Mouse (Mus musculus): ENCODE data around the gene Prnd. TPM values are rescaled to one million over a fixed set of nuclear protein-coding genes. Genes with fewer than 3 reads are reported as not detected.

Gene Prnd
- polyA plus RNA-seq, 1 experiment = not detected

GRCm38 (mm10) chr2:131909683-131910572 is 40.7 kb upstream of the Prnd start, which contains the start of the genes Prnp and Prn:
Gene Prnp, plus strand, starts transcription at chr2:131909928.
Gene Prn, plus strand, starts transcription at chr2:131909957.
- Histone ChIP-seq H3K27ac (ENCODE audit: insufficient read depth, low read depth, low read length) (peak within 1 kb of the TSS; percentile 17; the same call in 1 of the 2 replicates), H3K4me3 (ENCODE audit: insufficient read depth, low read length) (peak within 1 kb of the TSS; percentile 81), H3K4me1 (ENCODE audit: control insufficient read depth, insufficient read depth, low read length) (peaks cover 22% of the 10 kb centered on the region)
- no peak for TF ChIP-seq CTCF (IDR thresholded peaks at IDR 0.05; ENCODE audit: low read depth, low read length)
- TF ChIP-seq POLR2A (IDR thresholded peaks at IDR 0.05; ENCODE audit: borderline replicate concordance, low read depth, low read length) = 0 out of 2 replicates have a peak, but pooled peaks have one; percentile 58

- no peak overlapping the region for H3K4me3 ChIP-seq (ENCODE audit: insufficient read depth, low read length)
- H3K4me1 ChIP-seq (ENCODE audit: control insufficient read depth, insufficient read depth, low read length) = peaks cover 15% of the 10 kb centered on the region
Observed at GRCm38 (mm10) chr2:131910847-131911246, 39.8 kb upstream of the Prnd start.

GRCm38 (mm10) chr2:131911341-131911740 is 39.3 kb upstream of the Prnd start:
- TF ChIP-seq CTCF (IDR thresholded peaks at IDR 0.05; ENCODE audit: low read depth, low read length) = no peak
- TF ChIP-seq POLR2A (IDR thresholded peaks at IDR 0.05; ENCODE audit: borderline replicate concordance, low read depth, low read length) = no peak
- H3K27ac ChIP-seq (ENCODE audit: insufficient read depth, low read depth, low read length) = no peak overlapping the region
- peaks cover 13% of the 10 kb centered on the region for H3K4me1 ChIP-seq (ENCODE audit: control insufficient read depth, insufficient read depth, low read length)
- no peak overlapping the region for H3K4me3 ChIP-seq (ENCODE audit: insufficient read depth, low read length)

More at GRCm38 (mm10) chr2:131910847-131911246, 39.8 kb upstream of the Prnd start:
- H3K27ac ChIP-seq (ENCODE audit: insufficient read depth, low read depth, low read length) = no peak overlapping the region
- no peak for TF ChIP-seq POLR2A (IDR thresholded peaks at IDR 0.05; ENCODE audit: borderline replicate concordance, low read depth, low read length)

- Histone ChIP-seq H3K4me3 (ENCODE audit: insufficient read depth, low read length) (no peak overlapping the region), H3K27ac (ENCODE audit: insufficient read depth, low read depth, low read length) (no peak overlapping the region), H3K4me1 (ENCODE audit: control insufficient read depth, insufficient read depth, low read length) (peaks cover 13% of the 10 kb centered on the region)
- TF ChIP-seq CTCF (IDR thresholded peaks at IDR 0.05; ENCODE audit: low read depth, low read length) (no peak), POLR2A (IDR thresholded peaks at IDR 0.05; ENCODE audit: borderline replicate concordance, low read depth, low read length) (no peak)
Observed at GRCm38 (mm10) chr2:131912526-131913258, 38.0 kb upstream of the Prnd start.

GRCm38 (mm10) chr2:131932275-131932902 is 18.3 kb upstream of the Prnd start:
- H3K4me3 ChIP-seq (ENCODE audit: insufficient read depth, low read length) = no peak overlapping the region
- H3K27ac ChIP-seq (ENCODE audit: insufficient read depth, low read depth, low read length) = no peak overlapping the region
- TF ChIP-seq CTCF (IDR thresholded peaks at IDR 0.05; ENCODE audit: low read depth, low read length) (no peak), POLR2A (IDR thresholded peaks at IDR 0.05; ENCODE audit: borderline replicate concordance, low read depth, low read length) (no peak)
- H3K4me1 ChIP-seq (ENCODE audit: control insufficient read depth, insufficient read depth, low read length) = peaks cover 9% of the 10 kb centered on the region

GRCm38 (mm10) chr2:131933013-131933412 is 17.6 kb upstream of the Prnd start:
- H3K4me3 ChIP-seq (ENCODE audit: insufficient read depth, low read length) = no peak overlapping the region
- H3K27ac ChIP-seq (ENCODE audit: insufficient read depth, low read depth, low read length) = no peak overlapping the region
- TF ChIP-seq POLR2A (IDR thresholded peaks at IDR 0.05; ENCODE audit: borderline replicate concordance, low read depth, low read length) (no peak), CTCF (IDR thresholded peaks at IDR 0.05; ENCODE audit: low read depth, low read length) (no peak)
- peaks cover 9% of the 10 kb centered on the region for H3K4me1 ChIP-seq (ENCODE audit: control insufficient read depth, insufficient read depth, low read length)

- no peak overlapping the region for H3K4me3 ChIP-seq (ENCODE audit: insufficient read depth, low read length)
- H3K27ac ChIP-seq (ENCODE audit: insufficient read depth, low read depth, low read length) = no peak overlapping the region
- peaks cover 9% of the 10 kb centered on the region for H3K4me1 ChIP-seq (ENCODE audit: control insufficient read depth, insufficient read depth, low read length)
- no peak for TF ChIP-seq POLR2A (IDR thresholded peaks at IDR 0.05; ENCODE audit: borderline replicate concordance, low read depth, low read length)
- TF ChIP-seq CTCF (IDR thresholded peaks at IDR 0.05; ENCODE audit: low read depth, low read length) = no peak
Observed at GRCm38 (mm10) chr2:131933598-131933997, 17.1 kb upstream of the Prnd start.

- Histone ChIP-seq H3K27ac (ENCODE audit: insufficient read depth, low read depth, low read length) (no peak overlapping the region), H3K4me3 (ENCODE audit: insufficient read depth, low read length) (no peak overlapping the region), H3K4me1 (ENCODE audit: control insufficient read depth, insufficient read depth, low read length) (peaks cover 9% of the 10 kb centered on the region)
- TF ChIP-seq CTCF (IDR thresholded peaks at IDR 0.05; ENCODE audit: low read depth, low read length) = no peak
Observed at GRCm38 (mm10) chr2:131934243-131934642, 16.4 kb upstream of the Prnd start.

- H3K4me3 ChIP-seq (ENCODE audit: insufficient read depth, low read length) = no peak overlapping the region
- TF ChIP-seq CTCF (IDR thresholded peaks at IDR 0.05; ENCODE audit: low read depth, low read length) (no peak), POLR2A (IDR thresholded peaks at IDR 0.05; ENCODE audit: borderline replicate concordance, low read depth, low read length) (no peak)
- no peak overlapping the region for H3K27ac ChIP-seq (ENCODE audit: insufficient read depth, low read depth, low read length)
- H3K4me1 ChIP-seq (ENCODE audit: control insufficient read depth, insufficient read depth, low read length) = peaks cover 9% of the 10 kb centered on the region
Observed at GRCm38 (mm10) chr2:131935390-131936105, 15.1 kb upstream of the Prnd start.

Data from bone marrow macrophage, adult 2 months (primary cell).